8 mouse cellular contexts compared by ENCODE assay signal in genomic region chr5:142619866-142620265, GRCm38 (mm10). TPM values are rescaled to one million over a fixed set of nuclear protein-coding genes. Genes with fewer than 3 reads are reported as not detected.
DNase-seq lines count a peak whose midpoint lies in the region; ATAC-seq and TF ChIP-seq lines count a peak whose summit lies in the region.

No protein-coding gene starts in this region.

- H3K36me3 ChIP-seq in heart, adult 2 months (ENCODE audit: control insufficient read depth, insufficient read depth, low read length): no peaks in the 10 kb centered on the region
- H3K36me3 ChIP-seq in CH12.LX (replicated peaks in 1 of 2; ENCODE audit: control insufficient read depth in 1 of 2, insufficient read depth in 1 of 2, low read length in 1 of 2): no peaks in the 10 kb centered on the region
- H3K36me3 ChIP-seq in midbrain, embryonic 14.5 days (ENCODE audit: control insufficient read depth, insufficient read depth, low read length): no peaks in the 10 kb centered on the region

- peak; percentile 64 for TF ChIP-seq CTCF in heart, adult 2 months (IDR thresholded peaks at IDR 0.05)
- peak; percentile 39 to 87; a peak in 3 of 4 replicates for TF ChIP-seq CTCF in CH12.LX (conservative IDR thresholded peaks at IDR 0.05 in 1 of 2, IDR thresholded peaks at IDR 0.05 in 1 of 2; ENCODE audit: low read depth in 2 of 2, low read length in 2 of 2)
- TF ChIP-seq CTCF in cerebellum, adult 2 months (IDR thresholded peaks at IDR 0.05; ENCODE audit: borderline replicate concordance, insufficient read depth, low read depth, low read length): peak; percentile 95

- in situ Hi-C loops in CH12.LX (cut with MboI; ENCODE audit: low pct_ligation_motif_present, low pct_unique_long_range_greater_than_20kb, low sequenced_read_pairs): loop anchor here (5.0 to 10.0 kb wide), 2 partner anchors 113 to 135 kb away; no protein-coding TSS in a partner anchor

- ATAC-seq in midbrain, embryonic 14.5 days (ENCODE audit: low FRiP score, low TSS enrichment): no peak; the same call in 1 of the 2 replicates

- no peaks in the 10 kb centered on the region for H3K4me1 ChIP-seq in heart, adult 2 months (ENCODE audit: control insufficient read depth, insufficient read depth, low read length)
- H3K4me1 ChIP-seq in CH12.LX (ENCODE audit: control insufficient read depth in 1 of 2, insufficient read depth in 2 of 2): no peaks in the 10 kb centered on the region
- H3K4me1 ChIP-seq in cerebellum, adult 2 months (ENCODE audit: control insufficient read depth, insufficient read depth, low read length): no peaks in the 10 kb centered on the region
- no peaks in the 10 kb centered on the region for H3K4me1 ChIP-seq in midbrain, embryonic 14.5 days (ENCODE audit: control insufficient read depth, insufficient read depth, low read length)

- H3K27me3 ChIP-seq in heart, adult 2 months (ENCODE audit: control insufficient read depth, insufficient read depth, low read length): no peaks in the 10 kb centered on the region; the same call in 1 of the 2 replicates
- peaks cover 56% of the 10 kb centered on the region for H3K27me3 ChIP-seq in CH12.LX (replicated peaks)
- H3K27me3 ChIP-seq in cerebellum, adult 2 months (ENCODE audit: control insufficient read depth, insufficient read depth, low read length): no peaks in the 10 kb centered on the region
- no peaks in the 10 kb centered on the region for H3K27me3 ChIP-seq in midbrain, embryonic 14.5 days (ENCODE audit: control insufficient read depth, insufficient read depth, low read length)

- dilution Hi-C loops in CH12.LX (cut with MboI; ENCODE audit: extremely low pct_ligation_motif_present, extremely low pct_unique_long_range_greater_than_20kb, low sequenced_read_pairs): no loop called here

- H3K9ac ChIP-seq in heart, adult 2 months (ENCODE audit: low read depth, low read length): no peak overlapping the region
- H3K9ac ChIP-seq in CH12.LX (ENCODE audit: insufficient read depth, low read depth): no peak overlapping the region
- H3K9ac ChIP-seq in midbrain, embryonic 14.5 days (replicated peaks; ENCODE audit: low read length): no peak overlapping the region

- TF ChIP-seq EP300 in heart, adult 2 months (IDR thresholded peaks at IDR 0.05; ENCODE audit: insufficient read depth, low read depth, low read length): no peak
- no peak for TF ChIP-seq EP300 in CH12.LX (IDR thresholded peaks at IDR 0.05; ENCODE audit: low read length)

- peak; percentile 15 to 40 for DNase-seq in heart, adult 2 months
- DNase-seq in heart, postnatal 25 days (ENCODE audit: low spot score): no peak
- peak; percentile 32 for DNase-seq in CH12.LX (ENCODE audit: extremely low read depth)
- peak; percentile 57 to 70 for DNase-seq in cerebellum, adult 2 months
- DNase-seq in forelimb bud, embryonic 11.5 days (ENCODE audit: low read depth, low spot score): peak; percentile 43
- peak; percentile 42 for DNase-seq in layer of hippocampus, adult 9-11 months
- DNase-seq in midbrain, embryonic 14.5 days: peak; percentile 77
- DNase-seq in thymus, postnatal 36 days: peak; percentile 27 to 37

- intact Hi-C loops in heart, adult 2 months (cut with DNase I): loop anchor here (2.0 to 5.0 kb wide), 3 partner anchors 38 to 141 kb away; no protein-coding TSS in a partner anchor
- intact Hi-C loops in heart, postnatal 25 days (cut with DNase I): loop anchor here (5.0 kb wide), 3 partner anchors 63 to 143 kb away; no protein-coding TSS in a partner anchor

- WGBS in heart, adult 2 months: 14% methylated on average over 5 of the region's 5 CpGs
- 7% methylated on average over 5 of the region's 5 CpGs for WGBS in cerebellum, adult 2 months
- WGBS in midbrain, embryonic 14.5 days: 26% methylated on average over 5 of the region's 5 CpGs

- H3K4me2 ChIP-seq in CH12.LX (ENCODE audit: insufficient read depth, low read depth, poor library complexity, severe bottlenecking): no peak overlapping the region
- no peak overlapping the region for H3K4me2 ChIP-seq in midbrain, embryonic 14.5 days (ENCODE audit: low read length)

- peak; percentile 83 for TF ChIP-seq RAD21 in CH12.LX (IDR thresholded peaks at IDR 0.05; ENCODE audit: low read depth, low read length)

- peaks cover 10% of the 10 kb centered on the region for H3K9me3 ChIP-seq in CH12.LX (replicated peaks; ENCODE audit: low read length)
- no peaks in the 10 kb centered on the region for H3K9me3 ChIP-seq in midbrain, embryonic 14.5 days (ENCODE audit: control insufficient read depth, low read length)

- no peak for TF ChIP-seq POLR2A in heart, adult 2 months (IDR thresholded peaks at IDR 0.05; ENCODE audit: insufficient read depth, low read depth, low read length)
- TF ChIP-seq POLR2A in CH12.LX (IDR thresholded peaks at IDR 0.05; ENCODE audit: low read depth, low read length): no peak
- TF ChIP-seq POLR2A in cerebellum, adult 2 months (IDR thresholded peaks at IDR 0.05; ENCODE audit: borderline replicate concordance, insufficient read depth, low read length): no peak

- no peak overlapping the region for H3K4me3 ChIP-seq in heart, adult 2 months
- no peak overlapping the region for H3K4me3 ChIP-seq in CH12.LX (replicated peaks in 1 of 3; ENCODE audit: low read depth in 2 of 3, low read length in 2 of 3, poor library complexity in 1 of 3)
- no peak overlapping the region for H3K4me3 ChIP-seq in cerebellum, adult 2 months (replicated peaks; ENCODE audit: insufficient read depth, low read depth, low read length)
- no peak overlapping the region for H3K4me3 ChIP-seq in midbrain, embryonic 14.5 days (replicated peaks; ENCODE audit: low read depth, low read length)

- H3K79me2 ChIP-seq in heart, adult 2 months (replicated peaks; ENCODE audit: control insufficient read depth, insufficient read depth, low read length): no peaks in the 10 kb centered on the region
- no peaks in the 10 kb centered on the region for H3K79me2 ChIP-seq in CH12.LX (replicated peaks; ENCODE audit: control insufficient read depth, extremely low read depth, insufficient read depth, poor library complexity, severe bottlenecking)

- H3K27ac ChIP-seq in heart, adult 2 months: no peak overlapping the region
- no peak overlapping the region for H3K27ac ChIP-seq in CH12.LX (ENCODE audit: insufficient read depth, low read depth)
- no peak overlapping the region for H3K27ac ChIP-seq in cerebellum, adult 2 months (ENCODE audit: insufficient read depth, low read length)
- H3K27ac ChIP-seq in midbrain, embryonic 14.5 days (replicated peaks; ENCODE audit: low read depth, low read length): no peak overlapping the region

TF ChIP-seq in CH12.LX, 34 proteins besides CTCF, POLR2A, EP300 and RAD21:
- TF ChIP-seq SMC3 (IDR thresholded peaks at IDR 0.05; ENCODE audit: low read depth, low read length) (peak; percentile 85), BHLHE40 (IDR thresholded peaks at IDR 0.05; ENCODE audit: low read depth, low read length) (no peak)
TF ChIP-seq in CH12.LX: peak in this region for 1.

RNA-seq across cellular contexts. Expression of gene Wipi2, which starts 7.6 kb away (rescaled TPM):
- total RNA-seq in heart, adult 2 months (2021): 10 to 100 TPM; 33.2 to 43.0 TPM
- 24.1 and 36.2 TPM in 2 replicates for polyA plus RNA-seq in heart, adult 2 months (2012; rRNA removed)
- 10 to 100 TPM; 34.7 to 38.9 TPM for total RNA-seq in heart, postnatal 25 days (2021)
- total RNA-seq in CH12.LX (2012; rRNA removed) (34.5 and 38.0 TPM in 2 replicates), CH12.LX (2014; rRNA removed) (47.4 and 50.1 TPM in 2 replicates)
- polyA plus RNA-seq in CH12.LX (2012; ENCODE audit: insufficient read length, low read depth): 43.4 and 47.9 TPM in 2 replicates
- 68.2 and 73.3 TPM in 2 replicates for polyA plus RNA-seq in cerebellum, adult 2 months (2012; rRNA removed)
- 41.2 and 48.3 TPM in 2 replicates for polyA plus RNA-seq in midbrain, embryonic 14.5 days (2014; fragmentation: Nextera tagmentation; extraction: Ambion mirVana)

RNA-seq across cellular contexts. Expression of gene Mmd2, which starts 11.3 kb away (rescaled TPM):
- total RNA-seq in heart, adult 2 months (2021): under 1 TPM; 0.30 to 0.31 TPM
- 0.20 and 0.29 TPM in 2 replicates for polyA plus RNA-seq in heart, adult 2 months (2012; rRNA removed)
- total RNA-seq in heart, postnatal 25 days (2021): under 1 TPM; 0.11 to 0.21 TPM
- not detected in 2 replicates for total RNA-seq in CH12.LX (2012; rRNA removed)
- total RNA-seq in CH12.LX (2014; rRNA removed): not detected in 2 replicates
- not detected in 2 replicates for polyA plus RNA-seq in CH12.LX (2012; ENCODE audit: insufficient read length, low read depth)
- polyA plus RNA-seq in cerebellum, adult 2 months (2012; rRNA removed): 61.1 and 65.6 TPM in 2 replicates
- 33.5 and 35.3 TPM in 2 replicates for polyA plus RNA-seq in midbrain, embryonic 14.5 days (2014; fragmentation: Nextera tagmentation; extraction: Ambion mirVana)

Comparison
In these comparisons a context has a peak if more than half of its experiments do, and no peak if none do; other contexts are left out.
1. RNA of gene Mmd2, which starts 11.3 kb away (polyA plus RNA-seq): 61.1 to 65.6 TPM in cerebellum, adult 2 months and 33.5 to 35.3 TPM in midbrain, embryonic 14.5 days; 0.20 to 0.29 TPM in heart, adult 2 months and not detected in CH12.LX; every median in the first group is over 10 times any median in the second.
2. Peak in every context shown above with its lines, with median percentiles within 50 percentile points of each other: CTCF ChIP-seq.